Mouse (Mus musculus) ZHBTc4 (cell line): ENCODE results near the gene Ctnnbl1.
A peak's percentile ranks its signal among the peaks of the same experiment; 100 is the strongest.

Experiments
- DNase-seq: peaks from one replicate; pipeline ENCODE4 v3.0.0-alpha.2; 2011; ENCODE audit warnings: low read depth, low spot score

The Ctnnbl1 gene

GRCm38 (mm10) chr2:157736854-157737850, at the start of gene Ctnnbl1:
Gene Ctnnbl1, plus strand, starts transcription at chr2:157737401.
- peak; percentile 100 for DNase-seq

- no peak for DNase-seq
Measured at GRCm38 (mm10) chr2:157687506-157687905, 49.7 kb upstream of the Ctnnbl1 start.

- DNase-seq = no peak
Measured at GRCm38 (mm10) chr2:157691266-157692105, 45.7 kb upstream of the Ctnnbl1 start.

- no peak for DNase-seq
Measured at GRCm38 (mm10) chr2:157692365-157692932, 44.8 kb upstream of the Ctnnbl1 start.

- DNase-seq = no peak
Measured at GRCm38 (mm10) chr2:157693576-157693975, 43.6 kb upstream of the Ctnnbl1 start.

GRCm38 (mm10) chr2:157696297-157696731, 40.9 kb upstream of the Ctnnbl1 start:
- DNase-seq = no peak

- no peak for DNase-seq
Measured at GRCm38 (mm10) chr2:157703155-157703554, 34.0 kb upstream of the Ctnnbl1 start.

GRCm38 (mm10) chr2:157704991-157705776, 32.0 kb upstream of the Ctnnbl1 start:
- no peak for DNase-seq

- no peak for DNase-seq
Measured at GRCm38 (mm10) chr2:157705777-157706158, 31.4 kb upstream of the Ctnnbl1 start.

GRCm38 (mm10) chr2:157707191-157707923, 29.8 kb upstream of the Ctnnbl1 start:
- DNase-seq = no peak

GRCm38 (mm10) chr2:157712677-157713076, 24.5 kb upstream of the Ctnnbl1 start:
- no peak for DNase-seq

- DNase-seq = no peak
Measured at GRCm38 (mm10) chr2:157715586-157716191, 21.5 kb upstream of the Ctnnbl1 start.

- no peak for DNase-seq
Measured at GRCm38 (mm10) chr2:157718441-157718840, 18.8 kb upstream of the Ctnnbl1 start.

GRCm38 (mm10) chr2:157723883-157724573, 13.2 kb upstream of the Ctnnbl1 start:
- DNase-seq = no peak

GRCm38 (mm10) chr2:157724574-157724914, 12.7 kb upstream of the Ctnnbl1 start:
- DNase-seq = no peak

GRCm38 (mm10) chr2:157744619-157745018, 7.4 kb downstream of the Ctnnbl1 start:
- DNase-seq = no peak

- peak; percentile 63 for DNase-seq
Measured at GRCm38 (mm10) chr2:157745735-157746134, 8.5 kb downstream of the Ctnnbl1 start.

- peak; percentile 51 for DNase-seq
Measured at GRCm38 (mm10) chr2:157746558-157746957, 9.4 kb downstream of the Ctnnbl1 start.

- DNase-seq = no peak
Measured at GRCm38 (mm10) chr2:157747989-157748388, 10.8 kb downstream of the Ctnnbl1 start.
